Mouse (Mus musculus) monocyte, adult 2 months (primary cell): Measurements from ENCODE around the gene Frmd8.

Experiments used
- DNase-seq, 2 experiments: peaks; one replicate each; pipeline ENCODE4 v3.0.0; 2022; ENCODE audit warnings: low spot score in 2 of 2, low read depth in 1 of 2

Frmd8 gene

DNA sequence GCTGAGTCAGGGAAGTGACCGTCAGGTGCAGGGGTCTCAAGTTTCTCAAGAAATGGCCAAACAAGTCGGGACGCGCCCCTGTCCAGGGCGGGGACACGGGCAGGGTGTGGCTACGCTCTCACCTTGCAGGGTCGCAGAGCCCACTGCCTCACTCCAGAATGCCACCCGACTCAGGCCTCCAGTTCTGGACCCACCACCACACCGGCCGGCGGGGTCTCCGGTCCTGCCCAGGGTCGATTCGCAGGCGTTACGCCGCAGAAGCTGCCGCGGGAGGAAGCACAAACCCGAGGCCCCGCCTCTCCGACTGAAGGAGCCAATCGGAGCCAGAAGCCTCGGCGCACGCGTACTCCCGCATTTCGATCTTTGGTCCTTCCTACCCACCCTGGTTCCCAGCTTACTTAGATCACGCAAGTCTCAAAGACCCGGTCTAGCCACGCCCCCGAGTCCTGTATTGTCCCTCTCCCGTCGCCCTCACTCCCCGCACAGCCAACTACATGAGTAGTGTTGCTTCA lies at the start of gene Frmd8:
Gene Frmd8 (minus strand): TSS at position 306 of the 512 bp plus-strand sequence.
- peak; percentile 74 to 81 for DNase-seq

DNA sequence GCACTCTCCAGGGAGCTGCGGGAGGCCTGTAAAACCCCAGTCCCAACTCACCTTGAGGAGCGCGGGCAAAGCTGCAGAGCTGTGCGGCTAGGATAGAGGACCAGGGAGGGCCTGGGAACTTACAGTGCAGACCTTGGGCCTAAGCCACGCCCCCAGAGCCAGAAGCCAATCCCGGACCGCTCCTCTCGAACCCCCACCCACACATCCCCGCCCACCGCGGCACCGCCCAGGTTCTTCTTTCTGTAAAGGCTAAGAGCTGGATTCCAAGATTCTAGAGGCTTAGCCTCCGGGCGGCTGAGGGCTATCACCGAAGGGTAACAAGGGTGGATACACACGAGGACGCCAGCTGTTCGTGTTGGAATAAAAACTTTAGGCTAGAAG lies 49.6 kb upstream of the Frmd8 start, which contains the start of gene Cdc42ep2:
Gene Cdc42ep2 (minus strand): TSS at position 104 of the 381 bp plus-strand sequence.
- DNase-seq = peak; percentile 66 to 92

- peak; percentile 53 to 76 for DNase-seq
These were observed 49.1 kb upstream of the Frmd8 start for GRCm38 (mm10) chr19:5923990-5924712.

- no peak for DNase-seq
These were observed 47.9 kb upstream of the Frmd8 start for GRCm38 (mm10) chr19:5922963-5923362.

DNA sequence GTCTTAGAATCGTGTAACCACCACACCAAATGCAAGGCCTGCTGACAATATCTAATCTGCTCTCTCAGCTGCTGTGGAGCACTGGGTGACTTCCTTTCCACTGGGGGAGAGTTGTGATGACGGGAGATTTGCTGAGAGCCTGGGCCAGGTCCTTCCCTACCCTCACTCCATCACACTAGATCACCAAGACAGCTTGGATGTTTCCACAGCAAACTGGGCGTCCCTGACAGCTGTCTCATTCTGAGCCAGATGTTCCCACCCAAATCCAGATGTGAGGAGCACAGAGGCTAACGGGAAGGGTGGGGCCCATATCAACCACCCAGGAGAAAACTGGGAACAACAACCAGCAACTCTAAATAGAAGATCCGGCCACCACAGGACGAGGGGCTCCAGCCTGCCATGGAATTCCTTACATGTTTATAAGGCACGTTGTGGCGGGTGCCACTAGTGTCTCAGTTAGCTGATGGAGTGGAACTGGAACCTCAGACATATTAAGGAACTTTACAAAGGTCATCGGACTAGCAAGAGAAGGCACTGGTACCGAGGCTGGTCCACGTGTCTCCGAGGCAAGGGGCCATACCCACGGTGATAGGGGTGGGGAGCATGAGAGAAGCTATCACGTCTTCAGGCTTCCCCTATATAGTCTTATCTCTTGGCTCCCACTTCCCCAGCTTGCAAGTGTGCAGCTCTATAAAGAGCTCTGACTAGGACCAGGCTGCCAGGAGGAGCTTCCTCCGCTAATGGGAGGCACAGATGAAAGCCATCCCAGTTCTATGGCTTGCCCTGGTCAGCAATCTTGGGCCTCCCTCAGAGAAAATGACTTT lies 47.3 kb upstream of the Frmd8 start:
- no peak for DNase-seq

- DNase-seq = no peak
These were observed 46.6 kb upstream of the Frmd8 start for GRCm38 (mm10) chr19:5921715-5922114.

- no peak for DNase-seq
These were observed 38.1 kb upstream of the Frmd8 start, which contains the start of gene Dpf2 for GRCm38 (mm10) chr19:5913007-5913719. TSS of gene Dpf2 (minus strand) at chr19:5913010.

- DNase-seq = peak; percentile 96
These were observed 37.3 kb upstream of the Frmd8 start for GRCm38 (mm10) chr19:5912103-5913006.

GRCm38 (mm10) chr19:5911430-5912102 lies 36.5 kb upstream of the Frmd8 start:
- no peak for DNase-seq

DNA sequence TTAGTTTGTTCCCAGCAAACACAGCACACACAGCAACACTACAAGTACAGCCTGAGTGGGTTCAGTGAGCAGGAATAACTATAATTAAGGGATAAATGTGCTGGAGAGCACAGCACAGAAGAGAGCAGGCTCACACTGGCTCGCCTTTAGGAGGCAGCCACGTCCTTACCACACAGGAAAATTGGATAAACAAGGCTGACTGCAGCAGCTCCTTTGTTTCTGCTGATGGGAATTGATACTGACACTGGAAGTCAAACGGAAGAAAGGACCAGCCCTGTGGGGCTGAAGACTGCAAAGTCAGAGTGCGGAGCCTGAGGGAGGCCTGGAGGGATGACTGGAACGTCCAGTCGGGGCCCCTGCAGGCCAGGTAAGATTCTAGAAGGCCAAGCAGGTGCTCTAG lies 35.1 kb upstream of the Frmd8 start:
- DNase-seq = no peak

DNA sequence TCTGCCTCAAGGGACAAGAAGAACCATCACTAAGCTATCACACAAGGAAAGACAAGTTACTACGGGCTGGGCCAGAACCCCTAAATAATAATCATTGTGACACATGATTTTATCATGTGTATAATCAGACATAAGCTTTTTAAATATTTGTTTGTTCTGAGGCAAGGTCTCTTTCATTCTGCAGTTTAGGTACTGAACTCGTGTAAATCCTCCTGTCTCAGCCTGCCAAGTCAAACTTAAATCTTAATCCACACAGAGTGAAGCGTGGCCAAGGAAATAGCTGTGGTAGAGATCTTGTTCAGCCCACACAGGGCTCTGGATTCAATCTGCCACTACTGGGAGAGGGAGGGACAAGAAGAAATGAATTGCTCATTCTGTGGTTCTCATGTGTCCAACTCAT lies 32.2 kb upstream of the Frmd8 start:
- DNase-seq = no peak

DNA sequence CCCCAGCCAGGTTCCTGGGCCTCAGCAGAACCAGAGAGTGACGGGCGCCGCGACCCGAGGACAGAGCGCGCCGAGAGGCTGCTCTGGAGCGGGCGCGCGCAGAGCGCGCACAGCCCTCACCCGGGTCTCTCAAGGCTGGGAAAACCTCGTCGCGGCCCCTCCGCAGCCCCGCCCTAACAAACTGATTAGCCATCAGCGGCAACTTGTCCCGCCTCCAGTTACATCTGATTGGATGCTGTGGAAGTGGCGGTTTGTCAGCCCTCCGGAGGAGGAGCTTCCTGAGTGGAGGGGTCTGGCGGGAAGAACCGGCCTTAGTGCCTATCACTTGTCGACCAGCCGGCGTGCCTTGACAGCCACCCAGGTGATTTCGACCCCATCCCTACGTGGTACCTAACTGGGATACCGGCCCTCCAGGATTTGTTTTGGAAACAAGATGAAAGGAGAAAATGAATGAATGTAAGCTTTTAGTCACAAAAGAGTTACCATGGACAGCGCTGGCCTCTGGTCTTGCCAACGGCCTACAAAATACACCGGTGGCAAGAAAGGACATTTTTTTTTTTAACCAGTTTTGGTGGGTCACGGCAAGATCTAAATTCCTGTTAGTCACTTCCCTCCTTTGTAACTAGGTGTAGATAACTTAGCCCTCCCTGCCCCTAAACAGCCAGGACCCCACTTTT lies 19.1 kb upstream of the Frmd8 start, which contains the start of gene Tigd3:
Gene Tigd3 (minus strand): TSS at position 148 of the 677 bp plus-strand sequence.
- peak; percentile 60 to 63 for DNase-seq

GRCm38 (mm10) chr19:5893282-5894001 lies 18.4 kb upstream of the Frmd8 start:
- no peak for DNase-seq

GRCm38 (mm10) chr19:5892735-5893134 lies 17.7 kb upstream of the Frmd8 start:
- no peak for DNase-seq

- DNase-seq = no peak
These were observed 17.2 kb upstream of the Frmd8 start for GRCm38 (mm10) chr19:5892262-5892661.

- DNase-seq = no peak
These were observed 16.6 kb upstream of the Frmd8 start for GRCm38 (mm10) chr19:5891521-5892258.

DNA sequence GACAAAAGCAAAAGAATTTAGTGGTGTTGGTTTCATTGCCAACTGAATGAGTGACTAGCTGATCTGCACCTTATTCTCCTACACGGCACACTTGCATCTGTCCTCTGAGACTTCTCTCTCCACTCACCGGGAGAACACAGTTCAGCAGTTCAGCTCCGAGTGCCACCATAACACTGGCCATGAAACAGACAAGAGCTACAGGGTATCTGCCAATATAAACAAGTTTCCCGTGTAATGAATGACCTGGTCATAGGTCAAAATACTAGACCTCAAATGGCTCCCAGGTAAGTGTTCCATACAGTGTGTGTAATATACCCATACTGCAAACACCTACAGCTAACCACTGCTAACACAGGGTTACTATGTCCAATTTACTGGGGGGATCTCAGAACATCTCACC lies 14.1 kb upstream of the Frmd8 start:
- no peak for DNase-seq
